Mouse (Mus musculus): ENCODE measurements around the gene Rptor.

- no peak for TF ChIP-seq CTCF (IDR thresholded peaks at IDR 0.05; ENCODE audit: extremely low read depth, insufficient read depth, low read length)
- no peak for TF ChIP-seq POLR2A (IDR thresholded peaks at IDR 0.05; ENCODE audit: extremely low read depth, insufficient read depth, low read length)
These were observed 325.4 kb downstream of the Rptor start for GRCm38 (mm10) chr11:119928023-119928681.
